Mouse (Mus musculus) E14TG2a.4 (cell line): ENCODE data around the gene Saa2.
"Not testable (repeated sequence)": the region's sequence is repeated elsewhere in the genome, so short reads cannot be mapped to it uniquely, and the experiment has no call there.

Source experiments
- H3K27me3 ChIP-seq: 2 replicates; pipeline ENCODE4 v1.6.1; 2014; ENCODE audit warnings: low read length, control low read depth; ENCODE audit not compliant: insufficient read depth
- H3K36me3 ChIP-seq: 2 replicates; pipeline ENCODE4 v1.6.1; 2014; ENCODE audit warnings: low read length, control low read depth; ENCODE audit not compliant: insufficient read depth
- H3K4me1 ChIP-seq: replicated peaks from 2 replicates; pipeline ENCODE4 v1.6.1; 2014; ENCODE audit warnings: low read depth, low read length, control low read depth
- H3K4me3 ChIP-seq: replicated peaks from 2 replicates; pipeline ENCODE4 v1.5.1; 2014; ENCODE audit warnings: mild to moderate bottlenecking, low read length
- H3K9me3 ChIP-seq: 2 replicates; pipeline ENCODE4 v1.6.1; 2014; ENCODE audit warnings: low read length, control low read depth
- CTCF ChIP-seq: conservative IDR thresholded peaks from 2 replicates; pipeline ENCODE4 v1.5.1; 2014; ENCODE audit warnings: low read length
- NANOG ChIP-seq: IDR thresholded peaks from 2 replicates; pipeline ENCODE4 v1.6.1; 2014; ENCODE audit warnings: borderline replicate concordance, low read length, mixed read lengths
- POU5F1 ChIP-seq: IDR thresholded peaks from 2 replicates; pipeline ENCODE4 v1.6.1; 2014; ENCODE audit warnings: low read length, borderline replicate concordance

Gene Saa2

GRCm38 (mm10) chr7:46723354-46723753, 28.2 kb upstream of the Saa2 start:
- no peak overlapping the region for H3K4me3 ChIP-seq
- H3K27me3 ChIP-seq: peaks cover 5% of the 10 kb centered on the region
- no peaks in the 10 kb centered on the region for H3K9me3 ChIP-seq
- no peaks in the 10 kb centered on the region for H3K36me3 ChIP-seq
- TF ChIP-seq CTCF (no peak), NANOG (no peak), POU5F1 (no peak)
- no peaks in the 10 kb centered on the region for H3K4me1 ChIP-seq

DNA sequence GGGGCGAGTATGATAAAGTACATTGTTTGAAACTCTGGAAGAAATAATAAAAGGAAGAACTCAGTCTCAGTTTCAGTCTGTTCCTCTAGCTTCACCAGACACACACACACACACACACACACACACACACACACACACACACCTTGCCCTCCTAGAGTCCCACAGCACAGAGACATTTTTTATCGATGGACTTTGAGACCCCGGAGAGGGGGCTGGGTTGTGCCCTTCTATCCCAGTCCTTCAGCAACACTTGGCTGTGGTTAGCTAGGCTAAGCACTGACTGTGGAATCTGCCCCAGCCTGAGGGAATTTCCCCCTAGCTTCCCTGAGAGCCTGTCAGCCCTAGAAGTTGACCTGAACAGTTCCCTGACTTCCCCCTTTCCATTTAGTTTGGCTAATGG, 27.7 kb upstream of the Saa2 start:
- H3K36me3 ChIP-seq: no peaks in the 10 kb centered on the region
- H3K9me3 ChIP-seq: no peaks in the 10 kb centered on the region
- H3K4me1 ChIP-seq: no peaks in the 10 kb centered on the region
- TF ChIP-seq POU5F1 (no peak), CTCF (no peak), NANOG (no peak)
- H3K27me3 ChIP-seq: peaks cover 5% of the 10 kb centered on the region
- H3K4me3 ChIP-seq: no peak overlapping the region

- H3K4me3 ChIP-seq: no peak overlapping the region
- TF ChIP-seq CTCF (no peak), NANOG (no peak), POU5F1 (no peak)
- peaks cover 5% of the 10 kb centered on the region for H3K27me3 ChIP-seq
- H3K9me3 ChIP-seq: no peaks in the 10 kb centered on the region
- no peaks in the 10 kb centered on the region for H3K36me3 ChIP-seq
- H3K4me1 ChIP-seq: no peaks in the 10 kb centered on the region
Observed at GRCm38 (mm10) chr7:46724396-46724795, 27.2 kb upstream of the Saa2 start.

DNA sequence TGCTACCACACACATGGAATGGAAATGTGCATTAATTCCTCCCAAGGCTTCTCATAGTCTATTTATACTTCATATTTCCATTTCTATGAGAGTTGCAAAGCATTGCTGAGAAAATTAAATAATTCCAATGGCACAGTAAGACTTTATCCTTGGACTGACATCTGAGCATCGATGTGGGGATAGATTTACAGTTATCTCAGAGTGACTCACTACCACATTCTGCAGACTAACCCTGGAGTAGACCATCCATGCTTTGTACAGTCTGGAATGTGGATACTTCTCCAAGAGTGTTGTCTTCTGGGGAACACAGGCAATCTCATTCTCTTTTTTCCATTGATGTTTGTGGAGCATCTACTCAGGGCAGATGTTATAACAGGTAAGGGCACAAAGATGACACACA, 24.0 kb upstream of the Saa2 start:
- Histone ChIP-seq H3K4me1 (no peaks in the 10 kb centered on the region), H3K27me3 (no peaks in the 10 kb centered on the region), H3K9me3 (no peaks in the 10 kb centered on the region), H3K4me3 (no peak overlapping the region), H3K36me3 (no peaks in the 10 kb centered on the region)
- TF ChIP-seq CTCF (no peak), NANOG (no peak), POU5F1 (no peak)

DNA sequence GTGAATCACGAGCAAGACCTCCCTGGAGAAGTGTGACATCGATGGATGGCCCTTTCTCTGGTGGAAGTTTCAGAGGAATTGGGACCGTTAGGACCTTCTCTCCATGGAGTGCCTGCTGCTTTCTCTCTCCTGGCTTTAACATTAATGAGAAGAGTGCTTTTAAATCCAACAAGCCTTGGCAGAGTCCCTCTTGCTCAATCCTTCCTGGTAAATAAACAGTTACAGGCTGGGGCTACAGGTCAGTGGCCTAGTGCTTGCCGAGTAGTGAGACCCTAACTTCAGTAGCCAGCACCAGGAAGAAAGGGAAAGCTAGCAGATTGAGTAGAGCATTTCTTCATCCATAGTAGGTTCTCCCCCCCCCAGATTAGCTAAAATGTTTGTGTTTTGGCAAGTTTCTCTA, 19.1 kb upstream of the Saa2 start, which contains the start of gene Saa4:
Gene Saa4, minus strand, starts transcription at position 146 of the 400 bp plus-strand sequence.
- Histone ChIP-seq H3K4me3 (no peak within 1 kb of the TSS), H3K36me3 (no peaks in the 10 kb centered on the region), H3K4me1 (peaks cover 8% of the 10 kb centered on the region), H3K9me3 (no peaks in the 10 kb centered on the region), H3K27me3 (no peaks in the 10 kb centered on the region)
- no peak for TF ChIP-seq CTCF
- no peak for TF ChIP-seq NANOG
- no peak for TF ChIP-seq POU5F1

- H3K4me3 ChIP-seq: no peak overlapping the region
- no peaks in the 10 kb centered on the region for H3K9me3 ChIP-seq
- no peak for TF ChIP-seq CTCF
- no peak for TF ChIP-seq NANOG
- no peak for TF ChIP-seq POU5F1
- H3K4me1 ChIP-seq: peaks cover 8% of the 10 kb centered on the region
- H3K36me3 ChIP-seq: no peaks in the 10 kb centered on the region
- no peaks in the 10 kb centered on the region for H3K27me3 ChIP-seq
Observed at GRCm38 (mm10) chr7:46734983-46735382, 16.6 kb upstream of the Saa2 start.

GRCm38 (mm10) chr7:46738561-46739460, 12.8 kb upstream of the Saa2 start:
- Histone ChIP-seq H3K4me1 (peaks cover 8% of the 10 kb centered on the region), H3K4me3 (no peak overlapping the region), H3K27me3 (no peaks in the 10 kb centered on the region), H3K9me3 (no peaks in the 10 kb centered on the region), H3K36me3 (no peaks in the 10 kb centered on the region)
- TF ChIP-seq POU5F1: no peak
- TF ChIP-seq CTCF: no peak
- no peak for TF ChIP-seq NANOG

- H3K4me1 ChIP-seq, H3K4me3 ChIP-seq, H3K27me3 ChIP-seq, H3K36me3 ChIP-seq, H3K9me3 ChIP-seq: not testable (repeated sequence)
Observed at GRCm38 (mm10) chr7:46740041-46740440, 11.5 kb upstream of the Saa2 start.

DNA sequence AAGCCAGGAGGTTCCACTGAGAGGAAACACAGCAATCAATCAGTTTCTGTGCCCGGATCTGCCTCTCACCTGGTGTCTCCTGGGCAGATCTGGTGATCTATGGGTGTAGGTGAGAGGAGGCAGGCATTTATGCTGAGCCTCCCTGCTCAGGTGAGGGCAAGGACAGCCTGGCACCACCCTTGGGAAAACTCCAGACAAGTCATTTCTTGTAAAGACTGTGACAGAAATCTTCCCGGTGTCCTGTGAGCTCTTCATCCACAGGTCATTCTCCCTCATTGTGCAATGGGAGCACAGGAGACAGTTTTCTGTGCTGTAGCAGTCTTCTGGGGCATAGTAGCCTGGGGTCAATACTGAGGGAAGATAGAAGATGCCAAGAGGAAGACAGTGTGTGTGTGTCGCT, 8.7 kb upstream of the Saa2 start, which contains the start of gene Saa1:
Gene Saa1, minus strand, starts transcription at position 101 of the 400 bp plus-strand sequence.
- not testable (repeated sequence) for H3K36me3 ChIP-seq, H3K27me3 ChIP-seq, H3K9me3 ChIP-seq, H3K4me3 ChIP-seq, H3K4me1 ChIP-seq
